Mouse (Mus musculus): Measurements from ENCODE around the gene Clptm1. TPM values are rescaled to one million over a fixed set of nuclear protein-coding genes. Genes with fewer than 3 reads are reported as not detected.

Clptm1 gene
- total RNA-seq (2023), result 10 to 100 TPM; 80.3 to 90.7 TPM

DNA sequence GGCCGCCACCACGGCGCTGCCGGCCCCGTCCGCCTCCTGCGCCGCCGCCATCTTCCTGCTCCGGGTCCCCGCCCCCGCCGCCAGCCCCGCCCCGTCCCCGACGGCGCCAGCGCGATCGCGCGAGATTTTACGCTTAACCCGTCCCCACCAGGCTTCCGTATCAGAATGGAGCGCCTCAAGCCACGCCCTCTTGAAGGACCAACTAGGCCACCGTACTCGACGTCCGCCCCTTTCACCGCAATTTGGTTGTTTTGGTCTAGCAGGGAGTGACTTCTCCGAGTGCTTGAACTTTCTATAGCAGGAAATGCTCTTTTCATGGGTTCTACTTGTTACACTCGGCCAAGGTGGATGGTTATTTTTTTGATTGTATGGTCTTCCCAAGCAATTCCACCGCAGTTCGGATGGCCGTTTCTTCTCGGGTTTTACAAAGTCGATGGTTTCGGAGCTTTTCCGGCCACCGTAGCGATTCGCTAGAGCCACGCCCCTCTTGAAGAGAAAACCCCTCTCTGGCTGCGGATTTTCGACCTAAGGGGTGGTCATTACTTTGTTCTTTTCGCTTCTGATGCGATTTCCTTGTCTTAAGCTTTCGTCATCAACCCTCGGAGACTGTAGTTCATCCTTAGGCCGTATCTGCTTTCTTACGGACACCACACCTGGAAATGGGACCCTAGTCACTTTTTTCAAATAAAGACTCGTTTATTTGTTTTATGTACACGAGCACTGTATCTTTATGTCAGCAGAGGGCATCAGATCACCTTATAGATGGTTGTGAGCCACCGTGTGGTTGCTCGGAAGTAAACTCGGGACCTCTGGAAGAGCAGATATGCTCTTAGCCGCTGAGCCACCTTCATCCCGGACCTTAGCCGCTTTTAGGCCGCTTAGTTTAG lies at the start of gene Clptm1:
TSS of gene Clptm1 (minus strand) at position 79 of the 887 bp plus-strand sequence.

DNA sequence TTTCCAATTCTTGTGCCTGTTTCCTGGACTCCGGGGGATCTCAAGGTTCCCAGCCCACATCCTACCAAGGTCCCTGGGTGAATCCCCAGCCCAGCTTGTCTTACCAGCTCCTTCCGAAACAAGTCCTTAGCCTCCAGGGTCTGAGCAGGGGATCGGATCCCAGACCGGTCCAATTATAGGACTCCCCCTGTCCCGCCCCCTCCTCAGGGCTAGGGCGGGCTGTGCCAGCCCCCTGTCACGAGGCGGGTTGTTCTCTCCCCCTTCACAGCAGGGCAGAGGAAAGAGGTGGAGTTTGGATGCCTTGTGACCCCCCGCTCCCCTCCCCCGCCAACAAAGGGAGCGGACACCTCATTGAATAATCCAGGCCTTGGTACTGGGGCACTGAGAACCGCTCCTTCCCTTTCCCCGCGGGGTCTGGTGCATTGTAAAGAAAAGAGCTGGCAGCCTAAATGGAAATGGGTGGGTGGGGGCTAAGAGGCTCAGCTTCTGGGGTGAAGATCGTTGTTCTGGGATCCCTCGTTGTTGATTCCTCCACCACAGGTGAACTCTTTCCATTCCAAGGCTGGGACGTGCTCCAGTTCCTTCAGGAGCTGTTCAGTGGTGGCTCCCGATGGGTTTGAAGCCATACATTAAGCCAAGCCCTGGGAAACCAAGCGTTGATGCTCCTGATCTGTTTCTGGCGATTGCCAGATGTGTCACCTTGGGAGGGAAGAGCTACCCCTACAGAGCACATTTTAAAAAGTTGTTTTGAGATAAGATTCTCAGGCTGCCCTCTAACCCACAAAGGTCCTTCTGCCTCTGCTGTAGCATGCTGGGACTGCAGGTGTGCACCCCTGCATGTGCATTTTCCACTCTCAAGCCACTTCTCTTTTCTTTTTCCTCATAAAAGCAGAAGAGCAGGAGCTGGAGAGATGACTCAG lies 34.3 kb upstream of the Clptm1 start, which contains the start of gene Apoe:
TSS of gene Apoe (minus strand) at position 282 of the 920 bp plus-strand sequence.

DNA sequence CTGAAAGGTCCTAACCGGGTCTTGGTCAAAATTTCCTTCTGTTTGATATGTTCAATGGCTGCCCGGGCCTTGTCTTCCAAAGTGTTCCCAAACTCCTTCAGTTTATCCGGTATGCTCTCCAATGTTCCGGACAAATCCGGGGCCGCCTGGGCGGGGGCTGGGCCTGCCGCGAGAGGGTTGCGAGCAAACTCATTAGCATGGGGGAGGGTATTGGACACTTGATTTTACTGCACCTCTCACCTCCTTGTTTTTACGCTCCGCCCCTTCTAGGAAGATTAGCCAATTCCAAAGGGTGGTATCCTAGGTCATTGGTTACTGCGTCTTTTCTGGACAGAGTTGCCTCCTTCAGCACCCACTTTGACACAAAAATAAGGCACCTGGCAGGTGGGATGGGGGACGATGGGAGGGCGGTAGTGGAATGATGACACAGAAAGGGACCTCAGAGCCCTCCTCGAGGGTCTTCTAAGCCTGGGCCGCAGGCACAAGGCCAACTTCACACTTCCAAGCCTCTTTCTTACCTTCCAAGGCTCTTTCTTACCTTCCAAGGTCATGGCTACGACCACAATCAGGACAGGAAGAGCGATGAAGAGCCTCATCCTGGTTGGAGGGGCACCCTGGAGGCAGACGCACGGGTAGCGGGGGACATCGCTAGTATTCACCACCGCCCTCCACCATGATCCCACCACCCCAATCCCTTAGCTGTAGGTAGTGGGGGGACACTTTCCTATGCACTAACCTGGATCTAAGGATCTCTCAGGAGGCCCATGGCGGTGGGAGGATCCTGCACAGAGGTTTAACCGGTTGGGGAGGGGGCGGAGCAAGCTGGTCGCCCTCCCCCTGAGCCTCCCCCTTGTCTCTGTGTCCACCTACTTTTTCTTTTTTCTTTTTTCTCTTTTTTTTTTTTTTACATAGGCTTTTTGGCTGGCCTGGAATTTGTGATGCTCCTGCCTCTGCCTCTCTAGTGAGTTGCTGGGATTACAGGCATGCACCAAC lies 27.3 kb upstream of the Clptm1 start, which contains the start of gene Apoc1:
TSS of gene Apoc1 (minus strand) at position 788 of the 993 bp plus-strand sequence.

DNA sequence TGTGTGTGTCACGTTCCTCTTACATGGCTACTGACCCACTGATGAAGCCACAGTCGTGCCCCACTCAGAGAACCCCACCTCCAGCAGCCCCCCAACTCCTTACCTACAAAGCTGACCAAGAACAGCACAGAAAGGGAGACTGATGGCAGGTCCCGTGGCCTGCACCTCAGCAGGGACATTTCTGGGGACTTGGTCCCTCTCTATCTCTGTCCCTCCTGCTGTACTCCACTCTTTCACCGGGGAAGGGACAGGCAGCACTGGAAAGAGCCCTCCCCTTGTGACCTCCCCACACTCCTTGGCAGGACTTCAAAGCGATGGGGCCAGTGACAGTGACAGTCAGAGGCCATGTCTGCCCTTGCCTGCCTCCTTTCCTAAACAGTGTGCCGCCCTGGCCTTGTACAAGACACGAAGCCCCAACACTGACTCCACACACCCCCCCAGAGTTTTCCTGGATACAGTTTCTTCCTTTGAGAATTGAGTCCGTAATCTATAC lies 16.4 kb upstream of the Clptm1 start, which contains the start of the genes Gm44805 and Apoc4:
TSS of gene Gm44805 (minus strand) at position 222 of the 493 bp plus-strand sequence.
TSS of gene Apoc4 (minus strand) at position 278 of the 493 bp plus-strand sequence.

DNA sequence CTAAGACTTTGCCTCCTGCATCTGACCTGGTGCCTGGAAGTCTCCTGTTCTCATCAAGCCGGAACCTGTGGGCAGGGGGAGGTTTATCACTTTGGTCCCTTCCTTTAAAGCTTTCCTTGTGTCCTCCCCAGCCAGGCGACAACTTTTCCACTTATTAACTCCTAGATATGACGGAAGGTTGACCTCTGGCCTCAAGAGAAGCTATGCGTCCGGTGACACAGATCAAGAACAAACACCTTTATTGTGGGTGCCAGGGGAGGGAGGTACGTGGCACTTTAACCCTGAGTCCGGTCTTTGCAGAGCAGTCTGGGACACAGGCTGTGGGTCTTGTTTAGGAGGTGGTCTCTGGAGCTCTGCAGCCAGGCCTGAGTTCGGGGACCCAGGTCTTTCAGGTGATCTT lies 13.0 kb upstream of the Clptm1 start, which contains the start of gene Apoc2:
TSS of gene Apoc2 (minus strand) at position 70 of the 400 bp plus-strand sequence.

DNA sequence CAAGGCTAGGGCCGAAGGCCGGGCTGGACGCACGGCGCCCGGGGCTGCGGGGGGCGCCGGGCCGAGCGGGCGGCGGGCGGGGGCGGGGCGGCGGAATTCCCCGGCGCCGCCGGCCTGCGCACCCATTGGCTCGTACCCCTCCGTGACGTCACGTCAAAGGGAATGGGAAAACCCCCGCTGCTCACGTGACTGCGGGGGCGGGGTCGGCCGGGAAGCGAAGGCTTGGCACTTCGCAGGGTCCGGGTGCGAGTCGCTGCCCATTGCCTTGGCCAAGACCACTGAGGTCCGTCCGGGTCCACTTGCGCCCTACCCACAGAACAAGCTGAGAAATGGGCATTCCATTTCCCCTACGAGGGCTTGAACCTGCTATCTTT lies 35.5 kb downstream of the Clptm1 start, which contains the start of gene Relb:
TSS of gene Relb (minus strand) at position 78 of the 374 bp plus-strand sequence.

DNA sequence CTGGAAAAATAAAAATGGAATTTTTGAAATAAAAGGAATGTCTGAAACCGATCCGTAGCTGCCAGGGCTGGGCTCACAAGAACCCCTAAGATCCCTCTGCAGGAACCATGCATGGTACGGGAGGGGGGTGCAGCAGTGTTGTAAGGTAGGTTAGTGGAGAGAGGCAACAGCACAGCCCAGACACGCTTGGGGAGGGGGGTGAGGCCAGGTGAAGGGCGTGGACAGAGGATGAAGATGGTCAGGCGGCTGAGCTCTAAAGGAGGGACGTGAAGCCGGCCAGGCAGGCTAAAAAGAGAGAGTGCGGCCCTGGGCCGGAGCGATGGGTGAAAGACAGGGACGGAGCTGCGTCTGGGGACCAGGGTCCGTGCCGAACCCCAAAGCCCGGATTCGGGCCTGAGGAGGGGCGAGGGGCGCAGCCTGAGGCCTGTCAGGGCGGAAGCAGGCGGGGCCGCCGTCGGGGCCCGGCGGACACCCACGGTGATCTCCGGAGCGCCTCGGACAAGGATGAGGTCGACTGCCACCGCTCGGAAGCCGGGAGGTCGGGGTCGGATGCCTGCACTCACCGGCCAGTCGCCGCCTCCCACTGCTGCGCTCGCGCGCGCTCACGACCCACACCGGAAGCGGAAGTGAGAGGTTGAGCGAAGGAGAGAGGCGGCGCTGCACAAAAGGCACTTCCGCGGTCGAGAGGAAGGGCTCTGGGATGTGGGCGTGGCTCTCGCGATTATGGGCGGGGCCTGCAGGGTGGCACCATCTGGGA lies 60.8 kb downstream of the Clptm1 start, which contains the start of gene Clasrp:
TSS of gene Clasrp (minus strand) at position 638 of the 757 bp plus-strand sequence.

Other genes with a start within 250 kb of the Clptm1 start
- gene Mark4, start 206.2 kb downstream of the Clptm1 start, total RNA-seq (2023), result 10 to 100 TPM; 29.5 to 30.7 TPM
- gene Exoc3l2, start 201.7 kb downstream of the Clptm1 start, total RNA-seq (2023), result not detected
- 1 to 10 TPM; 5.8 to 6.5 TPM for gene Bloc1s3, start 156.7 kb downstream of the Clptm1 start, total RNA-seq (2023)
- gene Trappc6a, start 156.6 kb downstream of the Clptm1 start, total RNA-seq (2023), result 10 to 100 TPM; 30.2 to 34.6 TPM
- gene Nkpd1, start 147.2 kb downstream of the Clptm1 start, total RNA-seq (2023), result under 1 TPM; 0.55 to 0.62 TPM
- 10 to 100 TPM; 58.2 to 64.2 TPM for gene Ppp1r37, start 102.0 kb downstream of the Clptm1 start, total RNA-seq (2023)
- gene Zfp296, start 87.7 kb downstream of the Clptm1 start, total RNA-seq (2023), result 10 to 100 TPM; 14.4 to 17.4 TPM
- gene Gemin7, start 87.4 kb downstream of the Clptm1 start, total RNA-seq (2023), result 10 to 100 TPM; 88.5 to 93.3 TPM
- 100 to 1,000 TPM; 111 to 118 TPM for gene Clasrp, start 60.5 kb downstream of the Clptm1 start, total RNA-seq (2023)
- gene Relb, start 35.6 kb downstream of the Clptm1 start, total RNA-seq (2023), result 100 to 1,000 TPM in 1 of 2 experiments, 10 to 100 TPM in 1; 94.7 to 102 TPM
- not detected for gene Apoc2, start 12.9 kb upstream of the Clptm1 start, total RNA-seq (2023)
- gene Gm44805, start 16.4 kb upstream of the Clptm1 start, total RNA-seq (2023), result not detected
- not detected for gene Apoc4, start 16.4 kb upstream of the Clptm1 start, total RNA-seq (2023)
- gene Apoc1, start 27.6 kb upstream of the Clptm1 start, total RNA-seq (2023), result not detected
- gene Apoe, start 34.2 kb upstream of the Clptm1 start, total RNA-seq (2023), result 10 to 100 TPM; 81.0 to 81.5 TPM
- 10 to 100 TPM; 55.4 to 63.8 TPM for gene Tomm40, start 50.4 kb upstream of the Clptm1 start, total RNA-seq (2023)
- gene Nectin2, start 85.5 kb upstream of the Clptm1 start, total RNA-seq (2023), result not detected
- not detected for gene Bcam, start 106.0 kb upstream of the Clptm1 start, total RNA-seq (2023)
- 1 to 10 TPM in 1 of 2 experiments, not detected in 1; 1.8 TPM for gene Cblc, start 131.8 kb upstream of the Clptm1 start, total RNA-seq (2023)
- gene Bcl3, start 157.7 kb upstream of the Clptm1 start, total RNA-seq (2023), result 10 to 100 TPM; 64.0 to 80.4 TPM
- gene Gm19345, start 187.0 kb upstream of the Clptm1 start, total RNA-seq (2023), result not detected
- 10 to 100 TPM; 14.4 to 16.7 TPM for gene Ceacam16, start 196.3 kb upstream of the Clptm1 start, total RNA-seq (2023)
- not detected for gene Ceacam19, start 222.9 kb upstream of the Clptm1 start, total RNA-seq (2023)

Measured in B cell, adult 67 days (primary cell).